Mouse (Mus musculus): ENCODE data around the gene Szrd1.
A peak's percentile ranks its signal among the peaks of the same experiment; 100 is the strongest.

The Szrd1 gene

DNA sequence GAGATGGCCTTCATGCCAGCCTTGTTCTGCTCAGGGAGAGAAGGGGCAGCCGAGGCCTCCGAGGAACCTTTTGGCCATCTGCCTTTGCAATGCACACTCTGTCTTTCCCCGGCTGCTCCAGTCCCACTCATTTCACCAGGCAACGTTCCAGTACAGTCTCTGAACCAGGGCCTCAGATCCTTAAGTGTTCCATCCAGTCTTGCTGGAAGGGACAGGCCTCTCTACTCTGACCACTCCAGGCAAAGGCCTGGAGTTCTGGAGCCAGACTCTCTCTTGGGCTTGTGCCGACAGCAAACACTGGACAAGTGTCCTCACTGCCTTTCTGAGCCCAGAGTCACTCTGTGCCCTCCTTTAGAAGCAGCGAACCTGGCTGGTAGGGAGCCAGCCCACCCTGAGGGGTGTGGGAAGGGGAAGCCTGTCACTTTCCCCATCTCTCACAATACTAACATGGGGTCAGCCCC is 25.0 kb downstream of the Szrd1 start:
- DNase-seq: no peak

DNA sequence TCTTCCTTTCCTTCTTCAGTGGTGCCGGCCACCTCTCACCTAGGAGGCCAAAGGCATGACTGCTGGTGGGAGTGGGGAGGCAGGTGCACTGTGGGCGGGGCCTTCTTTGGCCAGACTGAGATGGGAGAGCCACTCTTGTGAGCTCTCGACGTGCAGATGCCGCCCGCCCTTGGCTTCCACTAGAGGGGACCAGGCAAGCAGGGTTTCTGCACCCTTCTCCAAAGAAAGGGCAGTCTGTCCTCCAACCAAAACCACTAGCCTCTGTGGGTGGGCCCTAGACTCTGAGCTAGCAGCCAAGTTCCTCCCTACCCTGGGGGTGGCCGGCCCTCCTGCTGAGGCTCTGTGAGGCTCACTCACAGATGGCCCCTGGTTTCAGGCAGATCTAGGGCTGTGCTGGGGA is 25.7 kb downstream of the Szrd1 start:
- peak in 1 of 2 experiments; percentile 48 for DNase-seq

DNA sequence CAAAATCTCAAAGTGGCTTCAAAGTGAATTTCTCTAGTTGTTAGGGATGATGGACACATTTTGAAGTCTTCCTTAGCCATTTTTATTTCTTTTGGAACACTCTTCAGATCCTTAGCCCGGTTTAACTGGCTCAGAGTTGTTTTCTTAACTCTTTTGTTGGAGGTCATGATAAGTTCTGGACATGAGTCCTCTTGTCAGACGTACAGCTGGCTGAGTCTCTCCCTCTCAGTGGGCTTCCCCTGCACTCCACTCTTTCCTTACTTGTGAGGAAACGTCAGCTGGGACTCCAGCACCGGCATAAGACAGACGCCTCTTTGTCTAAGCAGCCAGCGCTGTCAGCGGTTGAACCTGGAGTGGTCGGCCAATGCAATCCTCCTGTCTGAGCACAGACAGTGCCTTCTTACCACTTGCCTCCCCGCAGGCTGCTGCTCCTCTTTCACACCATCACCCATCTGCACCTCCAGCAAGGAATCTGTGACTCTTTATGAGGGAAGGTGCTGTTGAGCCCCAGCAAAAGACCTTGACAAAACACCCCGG is 31.3 kb downstream of the Szrd1 start:
- DNase-seq: no peak

DNA sequence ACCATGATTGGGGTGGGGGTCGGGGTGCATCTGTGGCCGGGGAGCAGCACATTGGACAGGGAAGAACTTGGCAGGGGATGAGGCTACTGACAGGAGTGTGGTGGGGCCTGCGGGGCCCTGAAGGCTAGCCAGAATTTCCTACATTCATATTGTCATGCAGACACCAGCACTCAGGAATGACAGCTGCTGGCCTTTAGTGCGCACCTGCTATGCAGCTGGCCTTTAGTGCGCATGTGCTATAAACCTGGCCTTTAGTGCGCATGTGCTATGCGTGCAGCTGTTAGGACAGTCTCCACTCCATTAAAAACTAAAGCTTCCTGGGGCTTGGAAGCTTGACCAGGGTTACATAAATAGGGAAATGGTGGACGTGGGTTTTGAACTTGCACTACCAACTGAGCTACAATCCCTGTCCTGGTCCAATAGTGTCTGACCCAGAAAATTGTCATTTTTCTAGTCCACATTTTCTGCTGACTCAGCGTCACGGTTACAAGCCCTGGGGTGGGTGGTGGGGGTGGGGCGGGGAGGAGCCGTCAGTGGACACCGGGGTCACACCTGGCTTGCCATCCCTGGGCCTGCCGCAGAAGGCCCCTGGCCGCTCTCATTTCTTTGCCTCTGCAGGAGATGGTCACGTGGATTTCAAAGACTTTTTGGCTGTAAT is 32.9 kb downstream of the Szrd1 start:
- no peak for DNase-seq

DNA sequence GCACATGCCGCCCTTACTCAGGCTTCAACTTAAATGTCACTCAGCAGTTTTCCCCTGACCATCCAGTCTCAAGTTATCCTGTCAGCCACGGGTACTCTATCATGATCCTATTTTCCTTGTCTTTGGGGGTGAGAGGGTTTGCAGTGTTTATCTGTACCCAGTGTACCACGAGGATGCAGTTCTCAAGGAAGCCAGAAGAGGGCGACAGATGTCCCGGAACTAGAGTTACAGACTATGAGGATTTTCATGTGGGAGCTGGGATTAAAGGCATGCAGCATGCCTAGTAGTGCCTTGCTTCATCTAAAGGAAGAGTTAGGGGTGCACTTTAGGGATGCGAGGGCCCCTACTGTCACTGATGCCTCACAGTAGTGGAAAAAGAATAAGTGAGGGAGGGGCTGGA is 37.7 kb downstream of the Szrd1 start:
- peak; percentile 46 to 63 for DNase-seq

DNA sequence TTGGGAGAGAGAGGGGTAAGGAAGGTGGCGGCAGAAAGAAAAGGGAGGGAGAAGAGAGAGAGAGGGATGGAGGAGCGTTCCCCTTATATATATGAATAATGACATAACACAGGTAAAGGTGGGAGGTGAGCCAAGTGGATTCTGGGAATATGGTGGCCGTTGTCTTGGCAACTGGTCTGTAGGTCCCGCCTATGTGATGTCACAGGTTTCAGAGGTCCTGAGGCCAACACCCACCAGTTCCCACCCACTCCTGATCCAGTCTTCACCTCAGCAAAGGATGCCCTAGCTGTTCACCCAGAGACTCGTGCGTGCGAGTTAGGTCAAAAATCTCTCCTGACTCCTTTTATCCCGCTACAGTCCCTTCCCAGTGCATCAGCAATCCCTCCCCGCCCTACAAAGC is 38.3 kb downstream of the Szrd1 start:
- no peak for DNase-seq

DNA sequence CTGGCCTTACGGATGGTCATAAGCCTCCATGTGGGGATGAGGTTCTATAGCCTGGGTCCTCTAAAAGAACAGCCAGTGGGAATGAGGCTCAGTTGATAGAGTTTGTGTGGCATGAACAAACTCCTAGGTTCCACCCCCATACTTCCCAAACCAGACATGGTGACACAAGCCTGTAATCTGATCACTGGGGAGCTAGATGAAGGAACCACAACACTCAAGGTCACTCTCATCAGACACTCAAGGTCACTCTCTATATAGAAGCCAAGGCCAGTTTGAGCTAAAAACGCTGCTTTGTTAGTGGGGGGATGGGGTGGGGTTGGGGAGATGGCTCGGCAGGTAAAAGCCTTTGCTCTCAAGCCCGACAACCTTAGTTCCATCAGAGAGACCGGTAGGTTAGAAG is 39.6 kb downstream of the Szrd1 start:
- DNase-seq: no peak

DNA sequence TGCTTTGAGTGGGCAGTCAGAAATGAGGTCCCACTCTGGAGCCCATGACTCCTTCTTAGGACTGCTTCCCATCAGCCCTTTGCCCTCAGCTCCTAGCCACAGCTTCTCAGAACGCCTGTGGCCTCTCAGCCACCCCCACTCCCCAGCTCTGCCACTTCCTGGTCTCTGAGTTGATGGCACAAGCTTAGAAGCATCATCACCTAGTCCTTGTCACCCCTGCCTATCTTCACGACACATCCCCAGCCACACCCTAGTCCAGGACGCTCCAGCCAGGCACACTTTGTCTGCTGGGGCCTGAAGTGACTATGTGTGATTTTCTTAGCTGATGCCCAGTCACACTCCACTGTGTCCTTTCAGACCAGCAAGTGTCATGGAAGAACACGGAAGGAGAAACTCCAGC is 40.6 kb downstream of the Szrd1 start:
- DNase-seq: no peak

DNA sequence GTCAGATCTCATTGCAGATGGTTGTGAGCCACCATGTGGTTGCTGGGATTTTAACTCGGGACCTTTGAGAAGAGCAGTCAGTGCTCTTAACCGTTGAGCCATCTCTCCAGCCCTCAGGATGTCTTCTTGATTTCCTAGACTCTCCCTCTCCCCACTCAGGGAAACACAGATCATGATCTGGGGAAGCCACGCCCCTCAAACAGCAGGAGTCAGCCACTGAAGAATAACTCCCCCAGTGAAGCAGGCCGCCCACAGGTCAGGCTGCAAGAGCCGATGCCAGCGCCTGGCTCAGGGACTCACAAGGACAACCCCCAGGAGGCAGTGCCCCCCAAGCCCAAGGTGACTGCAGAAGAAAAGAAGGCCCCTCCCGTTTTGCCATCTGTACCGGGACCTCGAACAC is 42.9 kb downstream of the Szrd1 start:
- no peak for DNase-seq

DNA sequence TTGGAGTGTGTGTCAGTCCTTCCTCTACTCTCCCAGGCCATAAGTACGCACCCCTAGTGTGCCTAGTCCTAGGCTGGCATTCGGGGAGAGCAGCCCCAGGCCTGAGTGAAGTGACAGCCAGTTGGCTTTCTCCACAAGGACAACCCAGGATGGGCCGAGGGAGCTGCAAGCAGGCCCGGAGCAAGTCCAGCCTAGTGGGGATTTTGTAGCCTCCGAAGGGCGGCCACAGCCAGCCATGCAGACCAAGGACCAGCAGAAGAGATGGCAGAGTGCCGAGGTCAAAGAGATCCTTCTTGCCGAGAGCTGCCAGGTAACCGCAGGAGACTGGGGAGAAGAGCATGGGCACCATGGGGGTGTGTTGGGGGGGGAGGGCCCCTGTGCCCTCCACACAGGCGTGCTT is 44.6 kb downstream of the Szrd1 start:
- DNase-seq: peak; percentile 52 to 73

DNA sequence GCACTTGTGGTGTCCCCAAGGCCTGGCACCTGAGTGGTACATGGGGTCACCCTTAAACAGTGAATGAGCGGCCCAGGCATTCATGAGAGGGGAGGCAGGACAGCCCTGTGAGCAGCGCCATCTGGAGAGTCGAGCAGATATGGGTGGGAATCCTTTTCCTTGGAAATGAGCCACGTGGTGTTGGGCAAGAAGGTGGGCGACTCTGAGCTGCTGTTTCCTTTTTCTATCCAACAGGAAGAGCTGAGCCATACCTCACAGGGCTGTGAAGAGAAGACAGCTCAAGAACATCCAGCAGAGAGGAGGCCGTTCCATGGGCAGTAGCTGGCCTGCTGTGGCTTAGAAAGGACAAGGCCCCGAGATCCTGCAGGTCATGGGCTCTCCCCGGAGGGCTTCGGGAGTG is 50.9 kb downstream of the Szrd1 start:
- no peak for DNase-seq

DNA sequence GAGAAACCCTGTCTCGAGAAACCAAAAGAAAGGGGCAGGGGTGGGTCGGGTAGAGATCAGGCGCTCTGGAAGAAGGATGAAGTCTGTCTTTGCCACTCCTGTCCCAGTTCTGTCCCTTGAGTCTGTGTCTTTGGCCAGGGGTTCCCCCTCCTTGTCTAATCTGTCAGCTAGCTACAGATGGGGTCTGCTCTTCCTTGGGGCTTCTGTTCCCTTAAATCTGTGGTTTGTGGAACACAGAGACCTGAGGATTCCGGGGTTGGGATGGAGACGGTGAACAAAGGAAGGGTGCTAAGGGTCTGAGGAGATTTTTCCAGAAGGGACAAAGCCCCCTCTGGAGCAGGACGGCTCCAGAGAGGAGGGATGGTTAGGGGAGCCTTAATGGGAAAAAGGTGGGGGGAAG is 51.5 kb downstream of the Szrd1 start, which contains the start of gene Spata21:
Gene Spata21, plus strand, starts transcription at position 301 of the 400 bp plus-strand sequence.
- DNase-seq: no peak

DNA sequence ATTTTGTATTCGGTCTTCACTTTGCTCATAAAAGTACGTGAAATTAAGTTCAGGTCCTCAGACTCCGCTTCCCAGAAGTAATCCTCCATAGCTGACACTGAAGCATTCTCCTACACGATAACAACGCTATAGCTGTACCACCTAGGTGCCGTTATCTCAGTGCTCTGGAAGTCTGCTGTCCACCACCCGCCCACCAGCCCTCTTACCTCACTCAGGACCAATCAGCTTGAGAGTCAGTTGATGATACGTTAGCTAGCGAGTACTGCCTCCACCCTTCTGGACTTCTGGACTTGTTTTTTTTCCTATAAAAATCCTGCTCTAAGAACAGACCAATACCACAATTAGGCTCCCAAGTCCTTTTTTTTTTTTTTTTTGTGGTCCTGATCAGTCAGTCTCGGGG is 52.7 kb downstream of the Szrd1 start:
- peak in 1 of 2 experiments; percentile 39 for DNase-seq

DNA sequence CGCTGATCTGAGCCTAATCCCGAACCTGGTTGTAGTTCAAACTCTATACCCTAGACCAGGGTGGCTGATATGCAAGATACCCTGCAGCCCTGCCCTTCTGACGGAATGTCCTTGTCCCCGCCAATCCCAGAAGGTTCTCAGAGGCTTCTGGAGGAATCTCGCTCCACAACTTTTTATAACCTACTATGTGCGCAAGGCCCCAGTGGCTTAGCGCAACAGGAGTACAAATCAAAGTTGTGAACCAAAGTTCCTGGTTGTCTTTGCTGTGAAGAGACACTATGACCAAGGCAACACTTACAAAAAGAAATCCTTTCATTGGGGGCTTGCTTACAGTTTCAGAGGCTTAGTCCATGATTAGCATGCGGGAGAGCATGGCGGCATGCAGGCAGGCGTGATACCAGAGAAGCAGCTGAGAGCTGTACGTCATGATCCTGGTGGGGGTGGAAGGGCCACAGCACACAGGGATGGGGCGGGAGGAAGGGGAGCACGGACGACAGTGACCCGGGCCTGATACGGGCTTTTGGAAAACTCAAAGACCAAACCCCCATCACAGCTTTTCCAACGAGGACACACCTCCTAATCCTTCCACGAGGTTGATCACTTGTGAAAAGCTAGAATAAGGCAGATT is 61.0 kb downstream of the Szrd1 start:
- DNase-seq: peak in 1 of 2 experiments; percentile 29

DNA sequence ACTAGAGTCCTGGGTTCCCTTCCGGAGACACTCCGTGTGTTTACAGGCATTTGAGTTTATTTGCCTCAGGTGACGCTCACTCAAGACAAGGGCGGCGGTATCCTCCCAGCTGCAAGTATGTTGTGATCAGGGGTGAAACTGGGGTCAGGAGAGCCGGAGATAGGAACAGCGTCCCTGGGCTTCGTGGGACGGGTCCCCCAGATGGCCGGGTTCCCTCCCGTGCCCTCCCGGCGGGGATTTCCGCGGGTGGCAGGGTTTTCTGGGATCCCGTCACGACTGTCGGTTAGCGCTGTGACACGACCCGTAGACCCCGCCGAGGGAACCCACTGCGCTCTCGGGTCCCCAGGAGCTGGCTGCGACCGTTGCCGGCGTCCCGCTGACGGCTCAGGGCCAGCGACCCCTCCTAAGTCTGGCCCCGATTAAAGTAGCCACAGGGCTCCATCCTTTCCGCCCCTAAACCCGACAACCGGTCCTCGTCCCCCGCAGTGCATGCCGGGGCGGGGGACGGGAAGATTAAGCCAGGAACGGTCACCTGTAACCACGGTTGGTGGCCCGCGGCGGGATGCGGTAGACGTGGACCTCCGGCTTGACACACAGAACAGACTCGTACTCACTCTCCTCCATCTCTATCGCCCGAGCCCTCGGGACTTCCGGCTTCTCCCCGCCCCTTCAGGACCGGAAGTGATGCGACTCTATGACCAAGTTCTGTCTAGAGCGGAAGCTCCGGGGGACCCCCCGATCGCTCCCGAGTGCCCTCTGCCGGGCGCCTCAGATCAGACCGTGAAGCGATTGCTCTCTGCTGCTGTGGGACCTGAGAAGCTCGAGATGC is 61.7 kb downstream of the Szrd1 start, which contains the start of gene Necap2:
Gene Necap2, minus strand, starts transcription at position 677 of the 829 bp plus-strand sequence.
- DNase-seq: peak; percentile 96

DNA sequence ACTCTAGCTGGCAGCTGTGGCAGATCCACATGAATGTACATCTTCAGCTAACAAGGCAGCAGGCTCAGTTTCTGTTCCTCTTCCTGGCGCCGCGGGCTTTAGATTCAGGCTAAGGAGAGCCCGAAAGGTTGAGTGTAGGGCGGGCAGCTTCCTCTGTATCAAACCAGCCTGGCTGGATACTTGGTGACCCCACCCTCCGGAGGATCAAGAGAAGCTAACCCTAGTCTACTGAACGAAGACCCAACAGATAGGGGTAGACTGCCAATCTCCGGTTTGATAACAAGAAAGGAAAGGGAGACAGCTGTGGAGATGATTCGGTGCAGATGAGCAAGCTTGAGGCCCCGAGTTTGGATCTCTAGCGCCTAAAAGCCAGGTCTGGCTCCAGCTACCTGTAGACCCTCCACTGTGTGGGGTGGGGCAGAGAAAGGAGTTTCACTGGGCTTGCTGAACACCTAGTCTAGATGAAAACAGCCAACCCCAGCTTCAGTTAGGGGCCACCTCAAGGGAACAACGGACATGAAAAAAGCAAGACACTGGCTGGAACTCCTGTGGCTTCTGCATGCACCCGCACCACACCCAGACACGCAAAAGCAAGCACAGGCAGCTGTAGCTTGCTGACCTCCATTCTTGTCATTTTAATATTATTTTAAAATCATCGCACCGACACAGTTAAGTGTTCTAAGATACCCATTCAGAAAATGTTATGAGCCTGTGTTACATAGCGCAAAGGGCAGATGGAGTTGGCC is 62.6 kb downstream of the Szrd1 start:
- DNase-seq: peak in 1 of 2 experiments; percentile 35

DNA sequence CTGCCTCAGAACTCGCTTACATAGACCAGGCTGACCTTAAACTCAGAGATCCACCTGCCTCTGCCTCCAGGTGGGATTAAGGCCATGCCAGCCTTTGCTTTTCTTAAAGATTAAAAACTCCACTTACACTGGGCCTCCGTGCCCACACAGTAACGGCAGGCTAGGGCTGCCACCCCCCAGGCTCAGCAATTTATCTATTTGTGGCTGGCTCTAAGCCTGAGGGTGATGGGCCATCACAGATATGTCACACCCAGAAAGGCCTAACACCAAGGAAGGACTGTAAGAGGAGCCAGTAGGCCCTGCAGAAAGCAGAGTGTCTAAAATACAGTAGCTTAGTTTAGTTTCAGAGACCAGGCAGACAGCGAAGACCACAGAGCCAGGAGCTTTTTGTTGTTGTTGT is 65.5 kb downstream of the Szrd1 start:
- peak in 1 of 2 experiments; percentile 26 for DNase-seq

DNA sequence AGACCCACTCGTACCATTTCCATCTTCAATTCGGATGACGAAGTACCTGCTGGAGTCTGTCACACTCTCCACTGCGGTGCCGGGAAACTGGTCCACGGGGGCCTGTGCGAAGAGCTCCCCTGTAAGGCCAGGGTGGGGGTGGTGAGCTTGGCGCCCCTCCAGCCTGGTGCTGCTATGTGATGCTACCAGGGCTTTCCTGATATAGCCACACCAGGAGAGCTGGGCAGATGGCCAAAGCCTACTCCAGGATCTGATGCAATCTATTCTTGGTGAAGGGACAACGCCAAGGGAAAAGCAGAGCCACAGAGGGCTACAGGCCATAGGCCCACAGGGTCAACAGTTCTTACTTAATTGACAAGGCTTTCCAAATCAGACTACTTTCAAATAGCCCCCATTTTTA is 65.9 kb downstream of the Szrd1 start:
- peak; percentile 58 for DNase-seq

DNA sequence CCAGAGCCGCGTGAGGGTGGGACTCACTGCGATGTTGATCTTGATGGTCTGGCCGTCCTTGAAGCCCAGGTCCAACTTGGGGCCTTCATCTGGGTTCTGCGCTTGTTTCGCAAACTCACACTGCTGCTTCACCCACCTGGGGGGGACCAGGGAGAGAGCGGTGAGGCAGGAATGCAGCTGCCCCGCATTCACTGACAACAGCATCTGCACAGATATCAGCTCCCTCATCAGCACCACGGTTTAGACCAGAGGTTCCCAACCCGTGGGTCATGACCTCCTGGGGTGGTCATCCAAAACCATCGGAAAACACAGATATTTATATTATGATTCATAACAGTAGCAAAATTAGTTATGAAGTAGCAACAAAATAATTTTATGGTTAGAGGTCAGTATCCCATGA is 67.1 kb downstream of the Szrd1 start:
- DNase-seq: peak in 1 of 2 experiments; percentile 33

DNA sequence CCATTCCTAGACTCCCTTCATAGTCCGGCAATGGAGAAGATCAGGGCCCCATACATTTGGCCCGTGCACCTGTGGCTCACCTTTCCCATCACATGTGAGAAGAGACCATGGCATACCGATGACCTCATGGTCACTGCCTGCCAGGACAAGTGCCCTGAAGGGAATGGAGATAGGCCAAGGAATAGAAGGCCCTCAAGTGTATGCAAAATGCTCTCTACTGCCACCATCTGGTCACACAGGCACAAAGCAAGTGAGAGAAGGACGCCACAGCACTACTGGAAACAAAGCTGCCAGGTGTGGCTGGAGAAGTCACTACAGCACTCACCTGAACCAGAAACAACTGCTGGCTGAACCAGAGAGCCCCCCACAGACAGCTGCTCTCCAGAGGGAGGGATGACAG is 69.8 kb downstream of the Szrd1 start:
- peak; percentile 65 to 67 for DNase-seq

DNA sequence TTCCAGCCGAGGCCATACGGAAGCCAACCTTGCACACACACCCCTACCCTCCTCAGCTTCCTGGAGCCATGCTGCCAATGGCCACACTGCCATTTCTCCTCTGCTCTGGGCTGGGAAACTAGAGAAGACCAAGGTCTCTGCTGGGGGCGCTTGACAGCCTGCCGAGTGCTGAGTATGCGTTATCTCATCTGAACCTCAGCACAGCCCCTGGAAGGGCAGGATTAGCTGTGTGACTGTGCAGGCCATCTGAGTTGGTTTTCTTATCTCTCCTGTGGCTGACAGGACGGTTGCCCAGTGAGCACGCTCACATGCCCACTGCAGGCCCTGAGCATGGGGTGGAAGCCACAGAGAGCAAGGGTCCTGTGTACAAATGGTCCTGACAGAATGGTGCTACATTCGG is 70.9 kb downstream of the Szrd1 start:
- DNase-seq: peak in 1 of 2 experiments; percentile 45

DNA sequence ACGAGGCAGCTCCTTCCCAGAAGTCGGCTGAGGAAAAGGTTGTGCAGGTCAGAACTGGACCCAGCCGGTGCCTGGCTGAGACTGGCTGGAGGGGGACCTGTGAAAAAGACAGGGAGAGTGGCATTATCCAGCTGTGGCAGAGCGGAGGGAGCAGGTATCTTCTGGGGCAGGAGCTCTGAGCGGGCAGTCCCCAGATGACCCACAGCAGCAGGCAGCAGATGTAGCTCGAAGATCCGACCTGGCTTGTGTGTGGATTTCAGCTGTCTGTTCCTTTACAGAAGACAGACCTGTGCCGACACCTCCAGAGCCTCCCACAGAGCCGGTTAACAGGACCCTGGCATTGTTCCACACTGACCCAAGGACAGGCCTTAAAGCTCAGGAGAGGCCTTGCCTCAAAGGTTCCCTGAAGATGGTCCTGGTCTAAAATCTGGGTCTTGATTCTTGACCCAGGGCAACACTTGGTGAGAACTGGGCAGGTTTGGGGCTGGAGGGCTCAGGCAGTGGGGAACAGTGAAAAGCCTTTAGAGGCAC is 72.0 kb downstream of the Szrd1 start:
- peak in 1 of 2 experiments; percentile 57 for DNase-seq

Data from kidney, postnatal 25 days (tissue).